Mouse (Mus musculus) neural tube, postnatal 0 days (tissue): ENCODE measurements around the gene 4930467E23Rik. TPM values are rescaled to one million over a fixed set of nuclear protein-coding genes. Genes with fewer than 3 reads are reported as not detected.

Experiments
- polyA plus RNA-seq: library from polyadenylated mRNA; unstranded; fragments of >200 nt; fragmentation: Nextera tagmentation; extraction: Ambion mirVana; gene quantifications from 2 replicates; pipeline ENCODE4 v1.2.1, GENCODE M21; 2015

The 4930467E23Rik gene
- not detected in 2 replicates for polyA plus RNA-seq

DNA sequence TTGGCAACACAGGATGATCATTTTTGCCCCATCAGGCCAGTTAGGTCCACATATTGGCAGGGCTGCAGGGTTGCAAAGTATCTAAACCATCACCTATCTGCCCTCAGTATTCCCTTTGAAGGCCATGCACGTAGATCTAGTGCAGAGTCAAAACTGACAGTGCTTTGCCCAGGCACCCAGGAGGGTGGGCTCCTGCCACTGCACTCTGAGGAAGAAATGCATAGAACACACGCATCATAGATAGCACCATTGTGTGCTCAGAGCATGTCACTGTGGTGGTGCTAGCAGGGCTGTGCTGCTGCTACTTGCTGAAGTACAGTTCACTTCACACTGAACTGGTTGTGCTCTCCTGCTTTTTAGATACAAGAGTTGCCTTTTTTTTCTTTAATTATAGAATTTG lies at the start of gene 4930467E23Rik:
4930467E23Rik (plus strand) TSS at position 301 of the 400 bp plus-strand sequence.

Other genes with a start within 250 kb of the 4930467E23Rik start
- not detected in 2 replicates for gene Defb7, start 234.5 kb upstream of the 4930467E23Rik start, polyA plus RNA-seq
- not detected in 2 replicates for gene Gm31371, start 173.8 kb downstream of the 4930467E23Rik start, polyA plus RNA-seq